Mouse (Mus musculus) MEL (cell line): ENCODE data around the gene Ctdspl.

ENCODE experiments used
- POLR2A ChIP-seq, 2 experiments: IDR thresholded peaks; 2 replicates each; pipeline ENCODE4 v1.6.1; 2011 to 2012; ENCODE audit warnings: low read length in 2 of 2, mild to moderate bottlenecking in 2 of 2, control low read depth in 1 of 2, improper control_type of control experiment in 1 of 2, low read depth in 1 of 2, moderate library complexity in 1 of 2; ENCODE audit not compliant: control insufficient read depth in 1 of 2, insufficient read depth in 1 of 2, poor library complexity in 1 of 2
- POLR2AphosphoS2 ChIP-seq: IDR thresholded peaks from 2 replicates; pipeline ENCODE4 v1.6.1; 2011; ENCODE audit warnings: low read length, improper control_type of control experiment
- RCOR1 ChIP-seq: IDR thresholded peaks from 2 replicates; pipeline ENCODE4 v1.6.1; 2012; ENCODE audit warnings: low read depth, mild to moderate bottlenecking, inconsistent platforms, low read length, improper control_type of control experiment
- TAL1 ChIP-seq: IDR thresholded peaks from 2 replicates; pipeline ENCODE4 v1.6.1; 2012; ENCODE audit warnings: mild to moderate bottlenecking, inconsistent platforms, low read length, moderate library complexity, mixed read lengths
- ZKSCAN1 ChIP-seq: IDR thresholded peaks from 2 replicates; pipeline ENCODE4 v1.6.1; 2012; ENCODE audit warnings: low read depth, mild to moderate bottlenecking, inconsistent platforms, low read length, improper control_type of control experiment, moderate library complexity

DNA sequence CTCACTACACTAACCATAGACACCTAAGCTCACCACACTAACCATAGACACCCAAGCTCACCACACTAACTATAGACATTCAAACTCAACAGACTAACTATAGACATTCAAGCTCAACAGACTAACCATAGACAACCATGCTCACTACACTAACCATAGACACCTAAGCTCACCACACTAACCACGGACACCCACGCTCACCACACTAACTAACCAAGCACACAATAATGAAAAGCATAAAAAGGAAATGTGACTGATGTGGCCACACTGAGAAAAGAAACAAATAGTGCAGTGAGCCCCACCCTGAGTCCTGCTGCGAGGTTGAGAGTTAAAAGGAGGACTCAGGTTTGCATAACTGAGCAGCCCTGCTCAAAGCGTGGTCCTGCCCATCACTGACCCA, 129.1 kb downstream of the Ctdspl start:
- TF ChIP-seq RCOR1 (no peak), POLR2A (IDR thresholded peaks at IDR 0.05; ENCODE audit: control insufficient read depth in 1 of 2, insufficient read depth in 1 of 2, low read depth in 1 of 2, low read length in 2 of 2, poor library complexity in 1 of 2) (no peak), TAL1 (no peak), ZKSCAN1 (no peak), POLR2AphosphoS2 (no peak)
